Mouse (Mus musculus) neural tube, embryonic 15.5 days (tissue): ENCODE measurements around the gene Lenep. TPM values are rescaled to one million over a fixed set of nuclear protein-coding genes. Genes with fewer than 3 reads are reported as not detected.

Source experiments
- ATAC-seq: fragments of 200-750 bp; cut with Nextera tagmentation; 2 replicates; pipeline ENCODE4 v1.8.0; 2017; ENCODE audit warnings: mild to moderate bottlenecking, moderate TSS enrichment, moderate library complexity; ENCODE audit not compliant: low FRiP score
- H3K27ac ChIP-seq: fragments of 300-500 bp; sonication (generic); replicated peaks from 2 replicates; pipeline ENCODE4 v1.5.1; 2015; ENCODE audit warnings: mild to moderate bottlenecking, inconsistent platforms
- H3K27me3 ChIP-seq: fragments of 300-500 bp; sonication (generic); replicated peaks from 2 replicates; pipeline ENCODE4 v1.6.1; 2015; ENCODE audit warnings: inconsistent platforms
- H3K36me3 ChIP-seq: fragments of 300-500 bp; sonication (generic); 2 replicates; pipeline ENCODE4 v1.6.1; 2015; ENCODE audit warnings: inconsistent platforms
- H3K4me1 ChIP-seq: fragments of 300-500 bp; sonication (generic); 2 replicates; pipeline ENCODE4 v1.6.1; 2015; ENCODE audit warnings: inconsistent platforms
- H3K4me2 ChIP-seq: fragments of 300-500 bp; sonication (generic); 2 replicates; pipeline ENCODE4 v1.6.1; 2015; ENCODE audit warnings: inconsistent platforms, mild to moderate bottlenecking, moderate library complexity
- H3K4me3 ChIP-seq: fragments of 300-500 bp; sonication (generic); replicated peaks from 2 replicates; pipeline ENCODE4 v1.5.1; 2015; ENCODE audit warnings: mild to moderate bottlenecking, inconsistent platforms
- H3K9ac ChIP-seq: fragments of 300-500 bp; sonication (generic); replicated peaks from 2 replicates; pipeline ENCODE4 v1.6.1; 2015; ENCODE audit warnings: mild to moderate bottlenecking, inconsistent platforms
- H3K9me3 ChIP-seq: fragments of 300-500 bp; sonication (generic); replicated peaks from 2 replicates; pipeline ENCODE4 v1.6.1; 2016; ENCODE audit warnings: inconsistent platforms
- WGBS: fragments of 180-500 bp; shearing (Covaris S2); methylation state at CpG from one replicate; pipeline ENCODE4 v1.1.7; 2015; ENCODE audit warnings: mixed read lengths; 5-methylcytosine and 5-hydroxymethylcytosine counted together
- polyA plus RNA-seq: library from polyadenylated mRNA; unstranded; fragments of >200 nt; fragmentation: Nextera tagmentation; extraction: Ambion mirVana; gene quantifications from 2 replicates; pipeline ENCODE4 v1.2.1, GENCODE M21; 2015

Gene Lenep
- polyA plus RNA-seq, 1 experiment from 2014 or later, result 2.1 TPM

DNA sequence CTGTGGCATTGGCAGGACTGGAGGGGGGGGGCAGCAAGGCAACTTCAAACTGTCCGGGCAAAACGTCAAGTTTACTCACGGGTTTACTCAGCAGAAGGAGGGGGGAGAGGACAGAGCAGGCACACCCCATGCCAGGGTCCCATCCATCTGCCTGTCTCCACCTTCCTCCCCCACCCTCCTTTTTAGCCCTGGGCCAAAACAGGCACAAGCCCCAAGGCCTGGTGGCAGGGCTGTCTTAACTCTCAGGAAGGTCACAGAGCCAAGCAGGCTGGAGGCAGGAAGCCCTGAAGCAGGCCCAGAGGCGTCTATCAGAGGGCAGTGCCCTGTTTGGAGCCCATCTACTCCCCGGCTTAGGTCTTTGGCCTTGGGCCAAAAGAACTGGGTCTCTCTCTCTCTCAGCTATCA, 12.5 kb downstream of the Lenep start:
- Histone ChIP-seq H3K9ac (no peak overlapping the region), H3K4me1 (peaks cover 54% of the 10 kb centered on the region), H3K4me2 (no peak overlapping the region), H3K36me3 (no peaks in the 10 kb centered on the region), H3K27me3 (peaks cover 13% of the 10 kb centered on the region), H3K4me3 (no peak overlapping the region), H3K9me3 (no peaks in the 10 kb centered on the region), H3K27ac (no peak overlapping the region)
- ATAC-seq, result no peak
- WGBS, result 43% methylated on average over 4 of the region's 5 CpGs

- peaks cover 44% of the 10 kb centered on the region for H3K4me1 ChIP-seq
- H3K27ac ChIP-seq, result no peak overlapping the region
- H3K9ac ChIP-seq, result no peak overlapping the region
- ATAC-seq, result no peak
- no peaks in the 10 kb centered on the region for H3K36me3 ChIP-seq
- no peaks in the 10 kb centered on the region for H3K9me3 ChIP-seq
- 67% methylated on average over 6 of the region's 6 CpGs for WGBS
- peaks cover 8% of the 10 kb centered on the region; the same call in 1 of the 2 replicates for H3K27me3 ChIP-seq
- no peak overlapping the region for H3K4me3 ChIP-seq
- H3K4me2 ChIP-seq, result no peak overlapping the region
Measured at GRCm38 (mm10) chr3:89388901-89389740, 13.5 kb downstream of the Lenep start.

DNA sequence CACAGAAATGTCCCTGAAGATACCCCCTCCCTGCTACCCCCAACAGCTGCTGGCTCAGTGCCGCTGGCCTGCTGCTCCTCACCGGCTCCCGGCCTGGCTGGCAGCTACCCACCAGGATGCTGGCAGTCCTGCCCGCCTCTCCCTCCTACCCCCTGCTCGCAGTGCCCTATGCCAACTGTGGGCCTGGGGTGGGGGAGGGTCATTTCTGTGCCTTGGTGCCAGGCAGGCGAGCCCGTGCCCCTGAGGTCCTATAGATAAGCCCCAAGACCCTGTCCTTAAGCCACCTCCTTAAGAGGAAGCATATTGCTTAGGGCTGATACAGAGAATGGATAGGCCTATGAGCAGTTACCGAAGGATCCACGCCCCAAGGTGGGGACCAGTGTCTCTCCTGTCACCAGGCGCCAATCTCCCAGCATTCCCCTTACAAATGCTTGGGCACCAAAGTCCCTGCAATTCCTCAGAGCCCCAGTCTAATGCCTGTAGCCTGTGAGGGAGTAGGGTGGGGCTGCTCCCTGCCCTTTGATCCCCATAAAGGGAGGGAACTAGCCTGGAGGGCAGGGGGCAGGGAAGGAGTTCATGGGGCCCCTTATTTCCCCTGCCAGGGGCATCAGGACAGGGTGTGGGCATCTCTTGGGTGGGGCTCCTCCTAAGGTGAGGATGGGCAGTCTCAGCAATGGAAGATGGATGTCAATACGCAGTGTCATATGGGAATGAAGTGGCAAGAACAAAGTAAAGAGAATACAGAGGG, 14.3 kb downstream of the Lenep start:
- ATAC-seq, result peak; percentile 18; the same call in 1 of the 2 replicates
- H3K36me3 ChIP-seq, result no peaks in the 10 kb centered on the region
- peaks cover 5% of the 10 kb centered on the region; the same call in 1 of the 2 replicates for H3K27me3 ChIP-seq
- no peak overlapping the region for H3K9ac ChIP-seq
- no peaks in the 10 kb centered on the region for H3K9me3 ChIP-seq
- peaks cover 36% of the 10 kb centered on the region for H3K4me1 ChIP-seq
- H3K4me3 ChIP-seq, result no peak overlapping the region
- no peak overlapping the region for H3K27ac ChIP-seq
- no peak overlapping the region for H3K4me2 ChIP-seq
- 57% methylated on average over 10 of the region's 11 CpGs for WGBS

DNA sequence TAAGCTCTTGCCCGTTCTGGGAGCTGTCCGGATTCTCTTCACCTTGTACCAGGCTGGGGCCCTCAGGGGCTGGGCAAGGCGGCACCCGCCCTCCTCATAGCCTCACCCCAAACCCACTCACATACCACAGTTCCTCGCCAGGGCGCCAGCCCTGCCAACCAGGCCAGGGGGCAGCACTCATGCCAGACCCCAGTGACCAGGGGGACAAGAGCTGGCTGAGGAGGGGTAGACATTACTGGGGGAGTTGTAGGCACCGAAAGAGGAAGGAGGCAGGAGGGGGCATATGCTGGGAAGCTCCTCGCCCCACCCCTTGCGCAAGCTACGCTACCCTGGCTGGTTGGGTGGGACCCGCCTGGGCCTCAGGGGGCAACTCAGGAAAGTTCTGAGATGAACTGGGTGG, 15.0 kb downstream of the Lenep start:
- Histone ChIP-seq H3K9me3 (no peaks in the 10 kb centered on the region), H3K4me2 (no peak overlapping the region), H3K27ac (no peak overlapping the region; the same call in 1 of the 2 replicates), H3K4me1 (peaks cover 31% of the 10 kb centered on the region), H3K9ac (no peak overlapping the region), H3K36me3 (no peaks in the 10 kb centered on the region), H3K27me3 (peaks cover 1% of the 10 kb centered on the region; the same call in 1 of the 2 replicates), H3K4me3 (no peak overlapping the region)
- 80% methylated on average over 11 of the region's 11 CpGs for WGBS
- ATAC-seq, result no peak

DNA sequence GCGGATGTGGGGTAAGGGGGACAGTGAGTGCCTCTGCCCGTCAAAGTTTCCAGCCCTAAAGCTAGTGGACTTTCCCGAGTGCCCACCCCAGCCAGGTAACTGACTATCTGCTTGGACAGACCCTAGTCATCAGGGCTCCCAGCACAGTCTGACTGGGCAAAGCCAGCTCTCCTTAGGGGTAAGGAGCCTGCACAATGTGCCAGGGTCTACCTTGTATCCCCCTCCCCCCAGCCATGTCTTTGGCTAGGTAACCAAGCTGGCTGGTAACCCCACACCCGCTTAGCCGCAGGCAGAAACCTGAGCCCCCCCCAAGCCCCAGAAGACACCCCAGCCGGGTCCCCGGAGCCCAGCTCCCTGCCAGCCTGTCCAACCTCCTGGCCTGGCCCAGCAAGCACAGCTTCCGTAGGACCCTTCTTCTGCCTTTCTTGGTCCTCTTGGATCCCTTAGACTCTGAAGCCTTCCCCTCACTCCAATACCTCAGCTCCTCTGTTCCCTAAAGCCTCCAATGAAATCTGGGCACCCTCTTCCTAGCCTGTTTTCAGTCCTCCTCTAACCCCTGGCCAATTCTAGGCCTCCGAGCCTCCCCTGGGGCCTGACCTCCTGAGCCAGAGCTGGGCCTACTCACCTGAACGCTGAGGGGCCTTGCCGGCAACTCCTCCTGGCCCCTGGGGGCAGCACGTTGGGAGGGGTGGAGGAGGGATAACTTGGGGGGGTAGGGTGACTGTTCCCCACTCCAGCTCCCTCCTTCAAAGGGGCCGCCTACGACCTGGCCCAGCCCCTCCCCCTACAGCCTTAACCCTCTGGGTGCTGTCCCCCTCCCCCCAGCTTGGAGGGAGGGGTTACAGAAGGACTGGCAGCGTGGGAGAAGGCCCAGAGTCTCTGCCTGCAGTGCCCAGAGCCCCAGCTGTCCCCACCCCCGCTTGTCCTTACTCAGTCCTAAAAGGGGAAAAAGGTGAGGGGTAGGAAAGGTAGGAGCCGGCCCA, 15.9 kb downstream of the Lenep start:
- ATAC-seq, result no peak
- H3K9ac ChIP-seq, result no peak overlapping the region
- H3K27ac ChIP-seq, result no peak overlapping the region
- H3K4me1 ChIP-seq, result peaks cover 22% of the 10 kb centered on the region
- H3K4me2 ChIP-seq, result no peak overlapping the region
- no peaks in the 10 kb centered on the region for H3K9me3 ChIP-seq
- 58% methylated on average over 17 of the region's 17 CpGs for WGBS
- no peaks in the 10 kb centered on the region for H3K36me3 ChIP-seq
- no peak overlapping the region for H3K4me3 ChIP-seq
- no peaks in the 10 kb centered on the region for H3K27me3 ChIP-seq

- ATAC-seq, result no peak
- Histone ChIP-seq H3K4me1 (peaks cover 10% of the 10 kb centered on the region), H3K27ac (no peak overlapping the region), H3K36me3 (no peaks in the 10 kb centered on the region), H3K4me2 (no peak overlapping the region), H3K9ac (no peak overlapping the region), H3K27me3 (no peaks in the 10 kb centered on the region), H3K4me3 (no peak overlapping the region), H3K9me3 (no peaks in the 10 kb centered on the region)
- 56% methylated on average over 11 of the region's 11 CpGs for WGBS
Measured at GRCm38 (mm10) chr3:89385451-89385850, 17.1 kb downstream of the Lenep start.

- WGBS, result 81% methylated on average over 12 of the region's 12 CpGs
- peaks cover 6% of the 10 kb centered on the region; the same call in 1 of the 2 replicates for H3K4me1 ChIP-seq
- no peak overlapping the region for H3K27ac ChIP-seq
- ATAC-seq, result no peak
- H3K4me2 ChIP-seq, result no peak overlapping the region
- H3K36me3 ChIP-seq, result no peaks in the 10 kb centered on the region
- no peak overlapping the region for H3K4me3 ChIP-seq
- no peak overlapping the region for H3K9ac ChIP-seq
- no peaks in the 10 kb centered on the region for H3K9me3 ChIP-seq
- H3K27me3 ChIP-seq, result no peaks in the 10 kb centered on the region
Measured at GRCm38 (mm10) chr3:89384331-89385076, 18.1 kb downstream of the Lenep start.

DNA sequence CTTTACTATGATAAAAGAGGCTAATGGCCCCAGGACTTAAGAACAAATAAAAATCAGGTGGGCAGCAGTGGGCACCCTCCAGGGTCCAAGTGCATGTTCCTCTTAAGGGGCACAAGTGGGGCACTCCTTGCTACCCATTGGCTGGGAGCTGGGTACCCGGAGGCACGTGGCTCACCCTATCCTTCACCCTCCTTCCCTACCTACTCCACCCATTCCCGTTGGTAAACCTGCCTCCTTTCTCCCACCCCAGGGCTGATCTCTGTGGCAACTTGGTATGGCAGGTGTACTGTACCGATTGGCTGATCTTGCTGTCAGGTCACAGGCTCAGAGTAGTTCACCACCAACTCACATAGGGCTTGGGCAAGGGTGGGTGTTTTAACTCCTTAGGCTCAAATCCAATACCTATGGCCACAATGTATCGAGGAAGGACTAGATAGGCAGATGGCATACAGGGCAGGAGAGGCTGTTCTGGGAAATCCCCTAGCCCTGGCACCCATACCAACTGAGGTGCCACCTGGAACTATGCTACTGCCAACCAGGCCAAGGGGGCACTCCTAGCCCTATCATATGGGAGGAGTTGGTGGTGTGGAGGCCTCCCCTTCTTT, 18.8 kb downstream of the Lenep start:
- Histone ChIP-seq H3K9me3 (no peaks in the 10 kb centered on the region), H3K4me1 (peaks cover 10% of the 10 kb centered on the region), H3K36me3 (no peaks in the 10 kb centered on the region), H3K4me3 (no peak overlapping the region), H3K4me2 (no peak overlapping the region), H3K9ac (no peak overlapping the region), H3K27ac (no peak overlapping the region), H3K27me3 (no peaks in the 10 kb centered on the region)
- WGBS, result 83% methylated on average over 5 of the region's 5 CpGs
- no peak for ATAC-seq

DNA sequence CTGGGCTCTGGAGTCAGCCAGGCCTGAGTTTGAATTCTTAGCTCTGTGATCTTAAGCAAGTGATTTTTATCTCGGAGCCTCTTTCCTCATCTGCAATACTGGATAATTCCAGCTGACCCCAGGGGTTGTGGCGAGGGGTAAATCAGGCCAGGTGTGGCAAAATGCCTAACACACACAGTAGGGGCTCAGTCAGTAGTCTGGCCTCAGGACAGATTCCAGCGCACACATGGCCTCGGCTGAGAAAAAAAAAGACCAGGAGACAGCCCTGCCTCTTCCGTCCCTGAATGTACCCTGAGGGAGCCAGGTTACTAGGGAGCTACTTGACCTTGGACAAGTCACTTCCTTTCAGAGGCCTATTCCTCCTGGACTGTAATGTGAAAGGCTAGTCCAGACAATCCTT, 19.6 kb downstream of the Lenep start:
- no peak overlapping the region for H3K27ac ChIP-seq
- no peaks in the 10 kb centered on the region for H3K36me3 ChIP-seq
- no peak for ATAC-seq
- 91% methylated on average over 5 of the region's 5 CpGs for WGBS
- H3K9ac ChIP-seq, result no peak overlapping the region
- H3K27me3 ChIP-seq, result no peaks in the 10 kb centered on the region
- H3K4me3 ChIP-seq, result no peak overlapping the region
- H3K4me2 ChIP-seq, result no peak overlapping the region
- no peaks in the 10 kb centered on the region for H3K9me3 ChIP-seq
- H3K4me1 ChIP-seq, result peaks cover 17% of the 10 kb centered on the region

- WGBS, result 88% methylated on average over 9 of the region's 9 CpGs
- H3K27me3 ChIP-seq, result no peaks in the 10 kb centered on the region
- no peak for ATAC-seq
- no peak overlapping the region for H3K9ac ChIP-seq
- peaks cover 14% of the 10 kb centered on the region for H3K4me1 ChIP-seq
- H3K4me2 ChIP-seq, result no peak overlapping the region
- no peaks in the 10 kb centered on the region for H3K9me3 ChIP-seq
- H3K36me3 ChIP-seq, result no peaks in the 10 kb centered on the region
- no peak overlapping the region for H3K27ac ChIP-seq
- no peak overlapping the region for H3K4me3 ChIP-seq
Measured at GRCm38 (mm10) chr3:89382033-89382882, 20.3 kb downstream of the Lenep start.
